Mouse (Mus musculus): Measurements from ENCODE around the gene A930002H24Rik.
"Not testable (repeated sequence)": the region's sequence is repeated elsewhere in the genome, so short reads cannot be mapped to it uniquely, and the experiment has no call there.

- not testable (repeated sequence) for TF ChIP-seq CTCF (IDR thresholded peaks at IDR 0.05; ENCODE audit: borderline replicate concordance, control insufficient read depth, extremely low read depth, insufficient read depth, low read length, poor library complexity); POLR2A (IDR thresholded peaks at IDR 0.05; ENCODE audit: control insufficient read depth, extremely low read depth, insufficient read depth, low read length, poor library complexity)
These were observed 17.8 kb downstream of the A930002H24Rik start for GRCm38 (mm10) chr17:63845766-63846165.

Measured in thymus, adult 2 months (tissue).